Mouse (Mus musculus): Measurements from ENCODE around the gene Dpy30.

Gene Dpy30

GRCm38 (mm10) chr17:74262415-74262814, 61.3 kb downstream of the Dpy30 start:
- DNase-seq: no peak
